ENCODE assay signal across 11 mouse cellular contexts in the genomic region with DNA sequence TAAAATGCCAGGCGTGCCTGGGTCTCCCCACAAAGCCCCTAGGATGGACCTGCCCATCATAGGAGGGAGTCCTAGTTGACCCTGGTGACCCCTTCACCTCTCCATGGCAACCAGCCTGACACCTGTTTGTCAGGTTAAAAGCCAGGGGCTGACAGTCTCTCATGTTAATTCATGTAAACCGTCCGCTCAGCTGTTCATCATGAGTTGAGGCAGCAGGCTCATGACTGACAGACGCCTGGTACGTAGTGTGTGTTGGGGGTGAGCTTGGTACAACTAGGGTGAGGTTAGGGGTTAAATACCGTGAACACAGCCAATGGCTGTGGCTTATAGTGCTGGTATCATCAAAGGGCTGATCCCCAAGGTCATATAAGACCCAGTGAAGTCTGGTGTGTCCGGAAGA. TPM values are rescaled to one million over a fixed set of nuclear protein-coding genes. Genes with fewer than 3 reads are reported as not detected.
A peak's percentile ranks its signal among the peaks of the same experiment; 100 is the strongest.
DNase-seq lines count a peak whose midpoint lies in the region; ATAC-seq and TF ChIP-seq lines count a peak whose summit lies in the region.
"Had no signal": no experiment of that assay in that cellular context is flagged by ENCODE, and none has a peak within 500 bp of the region (broad histone marks: within the 10 kb centered on the region; RNA-seq: fewer than 3 reads in every experiment).

No protein-coding gene starts in this region.

- intact Hi-C loops in left cerebral cortex, postnatal 10 days (cut with DNase I): no loop called here

- no peak overlapping the region for H3K4me3 ChIP-seq in kidney, postnatal 0 days (replicated peaks; ENCODE audit: low read depth, low read length)
- no peak overlapping the region for H3K4me3 ChIP-seq in hindbrain, embryonic 16.5 days (ENCODE audit: low read length)
- H3K4me3 ChIP-seq in neural tube, embryonic 12.5 days: no peak overlapping the region
- H3K4me3 ChIP-seq: layer of hippocampus, adult 2 months had no signal

- ATAC-seq in kidney, postnatal 0 days (replicated peaks; ENCODE audit: low FRiP score, low read depth): no peak
- ATAC-seq in hindbrain, embryonic 16.5 days: peak; percentile 3; the same call in 1 of the 2 replicates
- peak; percentile 31; the same call in 1 of the 2 replicates for ATAC-seq in neural tube, embryonic 12.5 days (ENCODE audit: low FRiP score, low read depth)

- H3K4me1 ChIP-seq in kidney, postnatal 0 days (replicated peaks; ENCODE audit: insufficient read depth, low read length): 0 out of 2 replicates have a peak, but pooled peaks cover 5% of the 10 kb centered on the region
- peaks cover 12% of the 10 kb centered on the region; the same call in 1 of the 2 replicates for H3K4me1 ChIP-seq in hindbrain, embryonic 16.5 days (ENCODE audit: control insufficient read depth, insufficient read depth, low read depth, low read length)
- peaks cover 24% of the 10 kb centered on the region for H3K4me1 ChIP-seq in neural tube, embryonic 12.5 days

- no peaks in the 10 kb centered on the region for H3K9me3 ChIP-seq in kidney, postnatal 0 days (replicated peaks; ENCODE audit: low read length)
- H3K9me3 ChIP-seq in hindbrain, embryonic 16.5 days (ENCODE audit: control insufficient read depth, low read length): no peaks in the 10 kb centered on the region
- H3K9me3 ChIP-seq in neural tube, embryonic 12.5 days: no peaks in the 10 kb centered on the region

- WGBS in kidney, postnatal 0 days: 66% methylated on average over 7 of the region's 7 CpGs
- WGBS in hindbrain, embryonic 16.5 days: 32% methylated on average over 7 of the region's 7 CpGs
- 22% methylated on average over 7 of the region's 7 CpGs for WGBS in neural tube, embryonic 12.5 days

- H3K9ac ChIP-seq in kidney, postnatal 0 days (ENCODE audit: low read depth, low read length): no peak overlapping the region
- H3K9ac ChIP-seq in hindbrain, embryonic 16.5 days (ENCODE audit: low read depth, low read length): no peak overlapping the region
- no peak overlapping the region for H3K9ac ChIP-seq in neural tube, embryonic 12.5 days

- no peak for DNase-seq in kidney, postnatal 0 days (ENCODE audit: low spot score)
- DNase-seq in kidney, postnatal 14 days: no peak
- DNase-seq in embryo, embryonic 11 days: peak; percentile 57
- no peak for DNase-seq in layer of hippocampus, postnatal 25 days (ENCODE audit: extremely low spot score in 1 of 2, low spot score in 1 of 2)
- DNase-seq in left cerebral cortex, postnatal 10 days (ENCODE audit: extremely low spot score in 1 of 2, low spot score in 2 of 2): no peak
- DNase-seq: adrenal gland, adult 8-10 months; thymus, adult 18-20 months had no signal

- peak overlapping the region; percentile 81 for H3K27ac ChIP-seq in kidney, postnatal 0 days
- H3K27ac ChIP-seq in hindbrain, embryonic 16.5 days (ENCODE audit: low read depth, low read length): no peak overlapping the region
- no peak overlapping the region for H3K27ac ChIP-seq in neural tube, embryonic 12.5 days
- H3K27ac ChIP-seq: layer of hippocampus, adult 2 months; macrophage had no signal

- no peak overlapping the region for H3K4me2 ChIP-seq in kidney, postnatal 0 days (ENCODE audit: low read length)
- H3K4me2 ChIP-seq in hindbrain, embryonic 16.5 days (ENCODE audit: low read length): no peak overlapping the region
- 0 out of 2 replicates have a peak overlapping the region, but pooled peaks have one; percentile 0 for H3K4me2 ChIP-seq in neural tube, embryonic 12.5 days (replicated peaks)

- TF ChIP-seq CTCF in kidney, postnatal 0 days (IDR thresholded peaks at IDR 0.05; ENCODE audit: low read depth): no peak

- no peaks in the 10 kb centered on the region for H3K27me3 ChIP-seq in kidney, postnatal 0 days (ENCODE audit: insufficient read depth, low read length)
- peaks cover 10% of the 10 kb centered on the region for H3K27me3 ChIP-seq in hindbrain, embryonic 16.5 days (replicated peaks; ENCODE audit: control insufficient read depth, insufficient read depth, low read length)
- peaks cover 58% of the 10 kb centered on the region for H3K27me3 ChIP-seq in neural tube, embryonic 12.5 days (replicated peaks)

- H3K36me3 ChIP-seq in kidney, postnatal 0 days (ENCODE audit: insufficient read depth, low read length): no peaks in the 10 kb centered on the region
- H3K36me3 ChIP-seq in hindbrain, embryonic 16.5 days (ENCODE audit: control insufficient read depth, insufficient read depth, low read length): no peaks in the 10 kb centered on the region
- H3K36me3 ChIP-seq in neural tube, embryonic 12.5 days: no peaks in the 10 kb centered on the region

RNA-seq across cellular contexts. Expression of gene Sulf2, which starts 59.7 kb away (rescaled TPM):
- 43.6 and 45.1 TPM in 2 replicates for polyA plus RNA-seq in kidney, postnatal 0 days (2015; fragmentation: Nextera tagmentation; extraction: Ambion mirVana)
- polyA plus RNA-seq in hindbrain, embryonic 16.5 days (2015; fragmentation: Nextera tagmentation; extraction: Ambion mirVana): 73.6 and 101 TPM in 2 replicates
- polyA plus RNA-seq in neural tube, embryonic 12.5 days (2016; fragmentation: Nextera tagmentation; extraction: Ambion mirVana): 144 and 152 TPM in 2 replicates
- 100 to 1,000 TPM; 127 to 137 TPM for total RNA-seq in layer of hippocampus, postnatal 25 days (2021)
- 100 to 1,000 TPM; 148 to 169 TPM for total RNA-seq in left cerebral cortex, postnatal 10 days (2021)
